Comparison of ENCODE assay signal across 8 mouse cellular contexts in genomic region chr7:141476981-141477370, GRCm38 (mm10). TPM values are rescaled to one million over a fixed set of nuclear protein-coding genes. Genes with fewer than 3 reads are reported as not detected.
DNase-seq lines count a peak whose midpoint lies in the region; ATAC-seq and TF ChIP-seq lines count a peak whose summit lies in the region.

No protein-coding gene starts in this region.

- H3K4me3 ChIP-seq in heart, embryonic 11.5 days (ENCODE audit: low read depth, low read length), result peak overlapping the region; percentile 85
- peak overlapping the region; percentile 82 for H3K4me3 ChIP-seq in bone marrow macrophage, adult 2 months (ENCODE audit: insufficient read depth, low read length)
- peak overlapping the region; percentile 18; the same call in 1 of the 2 replicates for H3K4me3 ChIP-seq in hindbrain, embryonic 16.5 days (ENCODE audit: low read length)

- H3K36me3 ChIP-seq in heart, embryonic 11.5 days (ENCODE audit: control insufficient read depth, insufficient read depth, low read length), result peaks cover 7% of the 10 kb centered on the region; the same call in 1 of the 2 replicates
- H3K36me3 ChIP-seq in hindbrain, embryonic 16.5 days (ENCODE audit: control insufficient read depth, insufficient read depth, low read length), result peaks cover 8% of the 10 kb centered on the region

- H3K4me1 ChIP-seq in heart, embryonic 11.5 days (ENCODE audit: control insufficient read depth, insufficient read depth, low read length), result peaks cover 44% of the 10 kb centered on the region
- H3K4me1 ChIP-seq in bone marrow macrophage, adult 2 months (ENCODE audit: control insufficient read depth, insufficient read depth, low read length), result peaks cover 32% of the 10 kb centered on the region
- H3K4me1 ChIP-seq in hindbrain, embryonic 16.5 days (ENCODE audit: control insufficient read depth, insufficient read depth, low read depth, low read length), result peaks cover 37% of the 10 kb centered on the region

- DNase-seq in heart, postnatal 10 days, result no peak
- DNase-seq in MN1 (ENCODE audit: low spot score) (no peak), adipocyte (ENCODE audit: low spot score) (no peak)

- H3K27ac ChIP-seq in heart, embryonic 11.5 days (ENCODE audit: low read depth, low read length), result peak overlapping the region; percentile 79
- H3K27ac ChIP-seq in bone marrow macrophage, adult 2 months (ENCODE audit: insufficient read depth, low read depth, low read length), result peak overlapping the region; percentile 72
- peak overlapping the region; percentile 59 for H3K27ac ChIP-seq in hindbrain, embryonic 16.5 days (ENCODE audit: low read depth, low read length)

- TF ChIP-seq POLR2A in bone marrow macrophage, adult 2 months (IDR thresholded peaks at IDR 0.05; ENCODE audit: borderline replicate concordance, low read depth, low read length), result no peak

- H3K27me3 ChIP-seq in heart, embryonic 11.5 days (ENCODE audit: control insufficient read depth, insufficient read depth, low read length), result peaks cover 3% of the 10 kb centered on the region; the same call in 1 of the 2 replicates
- peaks cover 5% of the 10 kb centered on the region; the same call in 1 of the 2 replicates for H3K27me3 ChIP-seq in hindbrain, embryonic 16.5 days (replicated peaks; ENCODE audit: control insufficient read depth, insufficient read depth, low read length)

- TF ChIP-seq CTCF in bone marrow macrophage, adult 2 months (IDR thresholded peaks at IDR 0.05; ENCODE audit: low read depth, low read length), result no peak

- no peaks in the 10 kb centered on the region for H3K9me3 ChIP-seq in heart, embryonic 11.5 days (replicated peaks; ENCODE audit: control insufficient read depth, low read length)
- no peaks in the 10 kb centered on the region for H3K9me3 ChIP-seq in hindbrain, embryonic 16.5 days (ENCODE audit: control insufficient read depth, low read length)

- WGBS in heart, embryonic 11.5 days (ENCODE audit: insufficient replicate concordance), result 10% methylated on average over 7 of the region's 7 CpGs
- WGBS in hindbrain, embryonic 16.5 days, result 23% methylated on average over 7 of the region's 7 CpGs

- H3K4me2 ChIP-seq in heart, embryonic 11.5 days, result peak overlapping the region; percentile 97
- H3K4me2 ChIP-seq in hindbrain, embryonic 16.5 days (ENCODE audit: low read length), result peak overlapping the region; percentile 95

- intact Hi-C loops in heart, postnatal 10 days (cut with DNase I), result no loop called here

- H3K9ac ChIP-seq in heart, embryonic 11.5 days (ENCODE audit: low read depth, low read length), result peak overlapping the region; percentile 97
- no peak overlapping the region for H3K9ac ChIP-seq in hindbrain, embryonic 16.5 days (ENCODE audit: low read depth, low read length)

- no peak for ATAC-seq in heart, embryonic 11.5 days (replicated peaks; ENCODE audit: insufficient number of reproducible peaks, low FRiP score, low TSS enrichment)
- ATAC-seq in hindbrain, embryonic 16.5 days, result no peak
- peak; percentile 9; the same call in 1 of the 2 replicates for ATAC-seq in megakaryocyte progenitor cell, adult 5-6 weeks (replicated peaks; ENCODE audit: poor library complexity)
- ATAC-seq in inflammation-experienced regulatory T-cells, adult 6 months, result no peak

RNA-seq across cellular contexts. Expression of gene Tspan4, which starts 1.9 kb away (rescaled TPM):
- 58.9 and 69.1 TPM in 2 replicates for polyA plus RNA-seq in heart, embryonic 11.5 days (2014; fragmentation: Nextera tagmentation; extraction: Ambion mirVana)
- 10 to 100 TPM; 37.3 to 38.9 TPM for total RNA-seq in heart, postnatal 10 days (2021)
- polyA plus RNA-seq in bone marrow macrophage, adult 2 months (2012; ENCODE audit: insufficient read depth, insufficient read length, missing spikeins), result 99.8 and 102 TPM in 2 replicates
- polyA plus RNA-seq in hindbrain, embryonic 16.5 days (2015; fragmentation: Nextera tagmentation; extraction: Ambion mirVana), result 68.3 and 71.0 TPM in 2 replicates
- 18.3 and 23.9 TPM in 2 replicates for total RNA-seq in megakaryocyte progenitor cell, adult 5-6 weeks (2015)
- total RNA-seq in megakaryocyte progenitor cell, adult 5-6 weeks (2017), result 38.2 and 39.1 TPM in 2 replicates
- polyA plus RNA-seq in inflammation-experienced regulatory T-cells, adult 6 months (2017; shearing (Covaris generic)), result 1 to 10 TPM; 1.8 to 3.0 (median 2.4) TPM

RNA-seq across cellular contexts. Expression of gene Polr2l, which starts 2.0 kb away (rescaled TPM):
- 71.5 and 72.9 TPM in 2 replicates for polyA plus RNA-seq in heart, embryonic 11.5 days (2014; fragmentation: Nextera tagmentation; extraction: Ambion mirVana)
- 10 to 100 TPM; 59.8 to 65.5 TPM for total RNA-seq in heart, postnatal 10 days (2021)
- polyA plus RNA-seq in bone marrow macrophage, adult 2 months (2012; ENCODE audit: insufficient read depth, insufficient read length, missing spikeins), result 4.8 and 5.0 TPM in 2 replicates
- 72.4 and 75.8 TPM in 2 replicates for polyA plus RNA-seq in hindbrain, embryonic 16.5 days (2015; fragmentation: Nextera tagmentation; extraction: Ambion mirVana)
- 31.3 and 40.2 TPM in 2 replicates for total RNA-seq in megakaryocyte progenitor cell, adult 5-6 weeks (2015)
- total RNA-seq in megakaryocyte progenitor cell, adult 5-6 weeks (2017), result 45.0 and 46.7 TPM in 2 replicates
- 10 to 100 TPM; 15.7 to 24.9 (median 19.9) TPM for polyA plus RNA-seq in inflammation-experienced regulatory T-cells, adult 6 months (2017; shearing (Covaris generic))

RNA-seq across cellular contexts. Expression of gene Cd151, which starts 9.8 kb away (rescaled TPM):
- 61.3 and 101 TPM in 2 replicates for polyA plus RNA-seq in heart, embryonic 11.5 days (2014; fragmentation: Nextera tagmentation; extraction: Ambion mirVana)
- total RNA-seq in heart, postnatal 10 days (2021), result 100 to 1,000 TPM; 297 to 312 TPM
- 49.5 and 57.9 TPM in 2 replicates for polyA plus RNA-seq in bone marrow macrophage, adult 2 months (2012; ENCODE audit: insufficient read depth, insufficient read length, missing spikeins)
- 23.0 and 24.7 TPM in 2 replicates for polyA plus RNA-seq in hindbrain, embryonic 16.5 days (2015; fragmentation: Nextera tagmentation; extraction: Ambion mirVana)
- 11.0 and 14.7 TPM in 2 replicates for total RNA-seq in megakaryocyte progenitor cell, adult 5-6 weeks (2015)
- total RNA-seq in megakaryocyte progenitor cell, adult 5-6 weeks (2017), result 14.5 and 22.1 TPM in 2 replicates
- polyA plus RNA-seq in inflammation-experienced regulatory T-cells, adult 6 months (2017; shearing (Covaris generic)), result 1 to 10 TPM; 6.0 to 8.7 (median 8.5) TPM

RNA-seq across cellular contexts. Expression of gene Cracr2b, which starts 16.1 kb away (rescaled TPM):
- 11.5 and 14.3 TPM in 2 replicates for polyA plus RNA-seq in heart, embryonic 11.5 days (2014; fragmentation: Nextera tagmentation; extraction: Ambion mirVana)
- 10 to 100 TPM; 23.2 to 26.1 TPM for total RNA-seq in heart, postnatal 10 days (2021)
- polyA plus RNA-seq in bone marrow macrophage, adult 2 months (2012; ENCODE audit: insufficient read depth, insufficient read length, missing spikeins), result 66.8 and 69.6 TPM in 2 replicates
- 7.9 and 10.8 TPM in 2 replicates for polyA plus RNA-seq in hindbrain, embryonic 16.5 days (2015; fragmentation: Nextera tagmentation; extraction: Ambion mirVana)
- 8.6 and 8.9 TPM in 2 replicates for total RNA-seq in megakaryocyte progenitor cell, adult 5-6 weeks (2015)
- 11.4 and 16.6 TPM in 2 replicates for total RNA-seq in megakaryocyte progenitor cell, adult 5-6 weeks (2017)
- not detected for polyA plus RNA-seq in inflammation-experienced regulatory T-cells, adult 6 months (2017; shearing (Covaris generic))

RNA-seq across cellular contexts. Expression of gene Pnpla2, which starts 22.0 kb away (rescaled TPM):
- polyA plus RNA-seq in heart, embryonic 11.5 days (2014; fragmentation: Nextera tagmentation; extraction: Ambion mirVana), result 28.7 and 35.3 TPM in 2 replicates
- 100 to 1,000 TPM; 244 to 353 TPM for total RNA-seq in heart, postnatal 10 days (2021)
- 92.9 and 94.0 TPM in 2 replicates for polyA plus RNA-seq in bone marrow macrophage, adult 2 months (2012; ENCODE audit: insufficient read depth, insufficient read length, missing spikeins)
- 20.0 and 20.9 TPM in 2 replicates for polyA plus RNA-seq in hindbrain, embryonic 16.5 days (2015; fragmentation: Nextera tagmentation; extraction: Ambion mirVana)
- 44.5 and 44.9 TPM in 2 replicates for total RNA-seq in megakaryocyte progenitor cell, adult 5-6 weeks (2015)
- total RNA-seq in megakaryocyte progenitor cell, adult 5-6 weeks (2017), result 15.6 and 20.1 TPM in 2 replicates
- 10 to 100 TPM; 49.4 to 68.0 (median 63.9) TPM for polyA plus RNA-seq in inflammation-experienced regulatory T-cells, adult 6 months (2017; shearing (Covaris generic))

Comparison
In these comparisons a context has a peak if more than half of its experiments do, and no peak if none do; other contexts are left out.
1. H3K4me3 ChIP-seq: peak in every context shown above with its lines; median percentile 85 in heart, embryonic 11.5 days; 82 in bone marrow macrophage, adult 2 months; 18 in hindbrain, embryonic 16.5 days.
2. RNA of gene Tspan4, which starts 1.9 kb away (polyA plus RNA-seq): 99.8 to 102 TPM in bone marrow macrophage, adult 2 months, 68.3 to 71.0 TPM in hindbrain, embryonic 16.5 days and 58.9 to 69.1 TPM in heart, embryonic 11.5 days; 1.8 to 3.0 TPM in inflammation-experienced regulatory T-cells, adult 6 months; every median in the first group is over 10 times any median in the second.
3. Peak in every context shown above with its lines, with median percentiles within 50 percentile points of each other: H3K27ac ChIP-seq.